Mouse (Mus musculus): ENCODE measurements around the gene Olfr1385. TPM values are rescaled to one million over a fixed set of nuclear protein-coding genes. Genes with fewer than 3 reads are reported as not detected.

Olfr1385 gene
- polyA plus RNA-seq, 1 experiment from 2014 or later = not detected

Other genes with a start within 250 kb of the Olfr1385 start
- 34.5 and 38.2 TPM in 2 replicates for gene Mgat1, start 244.9 kb upstream of the Olfr1385 start, polyA plus RNA-seq (2015; fragmentation: Nextera tagmentation; extraction: Ambion mirVana)
- 0.08 TPM in 1 of 2 replicates, not detected in the other for gene Olfr1393, start 210.8 kb upstream of the Olfr1385 start, polyA plus RNA-seq (2015; fragmentation: Nextera tagmentation; extraction: Ambion mirVana)
- 0.13 TPM in 1 of 2 replicates, not detected in the other for gene Olfr1392, start 203.8 kb upstream of the Olfr1385 start, polyA plus RNA-seq (2015; fragmentation: Nextera tagmentation; extraction: Ambion mirVana)
- gene Olfr10, start 184.3 kb upstream of the Olfr1385 start, polyA plus RNA-seq (2015; fragmentation: Nextera tagmentation; extraction: Ambion mirVana) = not detected in 2 replicates
- not detected in 2 replicates for gene Olfr1391, start 166.3 kb upstream of the Olfr1385 start, polyA plus RNA-seq (2015; fragmentation: Nextera tagmentation; extraction: Ambion mirVana)
- gene Olfr1390, start 153.9 kb upstream of the Olfr1385 start, polyA plus RNA-seq (2015; fragmentation: Nextera tagmentation; extraction: Ambion mirVana) = not detected in 2 replicates
- not detected in 2 replicates for gene Olfr1389, start 66.0 kb upstream of the Olfr1385 start, polyA plus RNA-seq (2015; fragmentation: Nextera tagmentation; extraction: Ambion mirVana)
- gene Olfr1388, start 52.4 kb upstream of the Olfr1385 start, polyA plus RNA-seq (2015; fragmentation: Nextera tagmentation; extraction: Ambion mirVana) = 0.09 and 0.10 TPM in 2 replicates
- not detected in 2 replicates for gene Olfr1387, start 33.7 kb upstream of the Olfr1385 start, polyA plus RNA-seq (2015; fragmentation: Nextera tagmentation; extraction: Ambion mirVana)
- not detected in 2 replicates for gene Olfr1386, start 24.0 kb upstream of the Olfr1385 start, polyA plus RNA-seq (2015; fragmentation: Nextera tagmentation; extraction: Ambion mirVana)
- not detected in 2 replicates for gene Olfr1384, start 17.7 kb downstream of the Olfr1385 start, polyA plus RNA-seq (2015; fragmentation: Nextera tagmentation; extraction: Ambion mirVana)
- gene Olfr1383, start 30.6 kb downstream of the Olfr1385 start, polyA plus RNA-seq (2015; fragmentation: Nextera tagmentation; extraction: Ambion mirVana) = not detected in 2 replicates
- gene Olfr1382, start 39.2 kb downstream of the Olfr1385 start, polyA plus RNA-seq (2015; fragmentation: Nextera tagmentation; extraction: Ambion mirVana) = not detected in 2 replicates
- gene Olfr1381, start 54.4 kb downstream of the Olfr1385 start, polyA plus RNA-seq (2015; fragmentation: Nextera tagmentation; extraction: Ambion mirVana) = not detected in 2 replicates
- gene Olfr1380, start 67.8 kb downstream of the Olfr1385 start, polyA plus RNA-seq (2015; fragmentation: Nextera tagmentation; extraction: Ambion mirVana) = not detected in 2 replicates
- gene Flt4, start 120.2 kb downstream of the Olfr1385 start, polyA plus RNA-seq (2015; fragmentation: Nextera tagmentation; extraction: Ambion mirVana) = 1.5 and 1.9 TPM in 2 replicates
- not detected in 2 replicates for gene Scgb3a1, start 174.5 kb downstream of the Olfr1385 start, polyA plus RNA-seq (2015; fragmentation: Nextera tagmentation; extraction: Ambion mirVana)
- gene Cnot6, start 223.7 kb downstream of the Olfr1385 start, polyA plus RNA-seq (2015; fragmentation: Nextera tagmentation; extraction: Ambion mirVana) = 30.1 and 36.1 TPM in 2 replicates

Measured in hindbrain, embryonic 16.5 days (tissue).